Mouse (Mus musculus) heart, embryonic 12.5 days (tissue): ENCODE data around the gene Rasl11a. TPM values are rescaled to one million over a fixed set of nuclear protein-coding genes. Genes with fewer than 3 reads are reported as not detected.
"Not testable (repeated sequence)": the region's sequence is repeated elsewhere in the genome, so short reads cannot be mapped to it uniquely, and the experiment has no call there.

Source experiments
- ATAC-seq: fragments of 200-750 bp; cut with Nextera tagmentation; 2 replicates; pipeline ENCODE4 v1.8.0; 2017; ENCODE audit warnings: moderate TSS enrichment, moderate library complexity; ENCODE audit not compliant: insufficient number of reproducible peaks, low FRiP score
- H3K27ac ChIP-seq: fragments of 300-500 bp; sonication (generic); 2 replicates; pipeline ENCODE4 v1.5.1; 2016; ENCODE audit warnings: mild to moderate bottlenecking, moderate library complexity; ENCODE audit not compliant: poor library complexity, severe bottlenecking
- H3K27me3 ChIP-seq: fragments of 300-500 bp; sonication (generic); replicated peaks from 2 replicates; pipeline ENCODE4 v1.6.1; 2016; ENCODE audit warnings: mild to moderate bottlenecking, moderate library complexity
- H3K36me3 ChIP-seq: fragments of 300-500 bp; sonication (generic); 2 replicates; pipeline ENCODE4 v1.6.1; 2016; ENCODE audit warnings: mild to moderate bottlenecking, moderate library complexity
- H3K4me1 ChIP-seq: fragments of 300-500 bp; sonication (generic); replicated peaks from 2 replicates; pipeline ENCODE4 v1.6.1; 2016; ENCODE audit warnings: mild to moderate bottlenecking
- H3K4me2 ChIP-seq: fragments of 300-500 bp; sonication (generic); 2 replicates; pipeline ENCODE4 v1.6.1; 2016; ENCODE audit warnings: mild to moderate bottlenecking, moderate library complexity
- H3K4me3 ChIP-seq: fragments of 300-500 bp; sonication (generic); 2 replicates; pipeline ENCODE4 v1.5.1; 2016; ENCODE audit warnings: mild to moderate bottlenecking
- H3K9ac ChIP-seq: fragments of 300-500 bp; sonication (generic); 2 replicates; pipeline ENCODE4 v1.6.1; 2016; ENCODE audit warnings: mild to moderate bottlenecking, moderate library complexity
- H3K9me3 ChIP-seq: fragments of 300-500 bp; sonication (generic); replicated peaks from 2 replicates; pipeline ENCODE4 v1.6.1; 2016; ENCODE audit warnings: mild to moderate bottlenecking, moderate library complexity
- WGBS: fragments of 180-500 bp; shearing (Covaris S2); methylation state at CpG from one replicate; pipeline ENCODE4 v1.1.7; 2016; 5-methylcytosine and 5-hydroxymethylcytosine counted together
- polyA plus RNA-seq: library from polyadenylated mRNA; unstranded; fragments of >200 nt; fragmentation: Nextera tagmentation; extraction: Ambion mirVana; gene quantifications from 2 replicates; pipeline ENCODE4 v1.2.1, GENCODE M21; 2016

The Rasl11a gene
- polyA plus RNA-seq, 1 experiment from 2014 or later, result 10.3 TPM

DNA sequence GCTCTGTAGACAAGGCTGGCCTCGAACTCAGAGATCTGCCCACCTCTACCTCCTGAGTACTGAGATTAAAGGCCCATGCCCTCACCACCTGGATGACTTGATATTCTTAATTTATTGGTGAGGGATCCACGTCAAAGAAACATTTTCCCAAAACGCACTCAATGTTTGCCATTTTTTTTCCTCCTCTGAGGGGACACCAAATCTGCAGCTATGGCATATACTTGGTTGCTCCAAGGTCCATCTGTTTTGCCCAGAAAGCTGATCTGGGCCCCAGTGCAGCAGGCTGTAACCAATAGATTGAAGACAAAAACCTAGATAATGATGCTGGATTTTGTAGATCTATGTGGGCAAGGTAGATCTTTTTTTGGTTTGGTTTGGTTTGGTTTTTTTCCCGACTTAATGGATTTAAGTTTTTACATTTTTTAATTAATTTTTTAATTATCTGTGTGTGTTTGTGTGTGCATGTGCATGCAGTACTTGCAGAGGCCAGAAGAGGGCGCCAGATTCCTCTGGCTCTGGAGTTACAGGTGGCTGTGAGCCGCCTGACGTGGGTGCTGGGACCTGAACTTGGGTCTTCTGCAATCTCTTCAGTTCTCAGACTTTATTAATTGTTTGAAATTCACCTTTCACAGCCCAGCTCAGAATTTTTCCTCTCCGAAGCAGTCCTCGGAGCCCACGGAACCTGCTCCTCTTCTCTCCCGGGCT, 48.8 kb downstream of the Rasl11a start:
- no peaks in the 10 kb centered on the region; the same call in 1 of the 2 replicates for H3K4me1 ChIP-seq
- H3K4me2 ChIP-seq, result no peak overlapping the region
- H3K4me3 ChIP-seq, result no peak overlapping the region
- H3K27me3 ChIP-seq, result no peaks in the 10 kb centered on the region
- WGBS, result 85% methylated on average over 11 of the region's 11 CpGs
- H3K9me3 ChIP-seq, result no peaks in the 10 kb centered on the region
- no peak overlapping the region for H3K9ac ChIP-seq
- no peak overlapping the region for H3K27ac ChIP-seq
- no peak for ATAC-seq
- no peaks in the 10 kb centered on the region for H3K36me3 ChIP-seq

DNA sequence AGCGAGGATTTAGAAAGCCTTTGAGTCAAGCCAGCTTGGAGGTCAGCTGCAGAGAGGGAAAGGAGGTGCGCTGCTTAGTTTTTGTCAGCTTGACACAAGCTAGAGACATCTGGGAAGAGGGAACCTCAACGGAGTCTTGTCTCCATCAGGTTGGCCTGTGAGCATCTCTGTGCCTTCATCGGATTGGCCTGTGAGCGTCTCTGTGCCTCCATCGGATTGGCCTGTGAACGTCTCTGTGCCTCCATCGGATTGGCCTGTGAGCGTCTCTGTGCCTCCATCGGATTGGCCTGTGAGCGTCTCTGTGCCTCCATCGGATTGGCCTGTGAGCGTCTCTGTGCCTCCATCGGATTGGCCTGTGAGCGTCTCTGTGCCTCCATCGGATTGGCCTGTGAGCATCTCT, 50.8 kb downstream of the Rasl11a start:
- not testable (repeated sequence) for H3K27me3 ChIP-seq, H3K9me3 ChIP-seq, H3K4me2 ChIP-seq, H3K9ac ChIP-seq, H3K27ac ChIP-seq, H3K4me3 ChIP-seq, H3K36me3 ChIP-seq, ATAC-seq, H3K4me1 ChIP-seq
- 88% methylated on average over 12 of the region's 16 CpGs for WGBS

DNA sequence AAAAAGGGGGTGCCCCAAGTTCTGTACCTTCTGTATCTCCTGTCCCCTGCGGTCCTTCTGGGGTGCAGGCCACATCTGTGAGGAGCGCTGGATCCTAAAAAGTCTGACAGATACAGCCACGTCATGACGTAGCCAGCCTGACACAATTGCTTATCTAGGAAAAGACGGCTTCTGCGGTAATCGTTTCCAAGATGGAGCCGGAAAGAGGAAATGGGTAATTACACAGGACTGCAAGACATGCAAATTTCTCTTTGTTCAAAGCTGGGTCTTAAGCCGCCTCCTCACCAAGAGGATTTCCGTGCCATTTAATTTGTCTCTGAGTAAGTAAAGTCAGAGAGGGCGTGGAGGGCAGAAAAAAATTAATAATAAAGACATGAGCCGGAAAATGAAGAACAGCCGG, 52.1 kb downstream of the Rasl11a start:
- no peaks in the 10 kb centered on the region for H3K4me1 ChIP-seq
- 62% methylated on average over 13 of the region's 13 CpGs for WGBS

More for the DNA sequence above, 52.1 kb downstream of the Rasl11a start:
- ATAC-seq, result no peak
- H3K4me3 ChIP-seq, result no peak overlapping the region
- H3K4me2 ChIP-seq, result no peak overlapping the region
- H3K27ac ChIP-seq, result no peak overlapping the region
- H3K27me3 ChIP-seq, result no peaks in the 10 kb centered on the region
- no peak overlapping the region for H3K9ac ChIP-seq
- no peaks in the 10 kb centered on the region for H3K9me3 ChIP-seq
- H3K36me3 ChIP-seq, result no peaks in the 10 kb centered on the region

Other genes with a start within 250 kb of the Rasl11a start
- 17.5 and 18.0 TPM in 2 replicates for gene Usp12, start 50.1 kb upstream of the Rasl11a start, polyA plus RNA-seq
- gene Rpl21, start 12.2 kb upstream of the Rasl11a start, polyA plus RNA-seq, result 370 and 375 TPM in 2 replicates
- 82.3 and 85.5 TPM in 2 replicates for gene Gtf3a, start 103.6 kb downstream of the Rasl11a start, polyA plus RNA-seq
- 17.1 and 23.3 TPM in 2 replicates for gene Mtif3, start 118.7 kb downstream of the Rasl11a start, polyA plus RNA-seq
- gene Lnx2, start 231.5 kb downstream of the Rasl11a start, polyA plus RNA-seq, result 14.0 and 14.3 TPM in 2 replicates
- 91.3 and 94.0 TPM in 2 replicates for gene Polr1d, start 232.0 kb downstream of the Rasl11a start, polyA plus RNA-seq